Mouse (Mus musculus): ENCODE measurements at regions not wholly inside any gene's neighbourhood (a gene's known extent, or its start where the extent isn't known, plus 50 kb on each side); places are given as distances from the start of the nearest gene placed in this dataset.

DNA sequence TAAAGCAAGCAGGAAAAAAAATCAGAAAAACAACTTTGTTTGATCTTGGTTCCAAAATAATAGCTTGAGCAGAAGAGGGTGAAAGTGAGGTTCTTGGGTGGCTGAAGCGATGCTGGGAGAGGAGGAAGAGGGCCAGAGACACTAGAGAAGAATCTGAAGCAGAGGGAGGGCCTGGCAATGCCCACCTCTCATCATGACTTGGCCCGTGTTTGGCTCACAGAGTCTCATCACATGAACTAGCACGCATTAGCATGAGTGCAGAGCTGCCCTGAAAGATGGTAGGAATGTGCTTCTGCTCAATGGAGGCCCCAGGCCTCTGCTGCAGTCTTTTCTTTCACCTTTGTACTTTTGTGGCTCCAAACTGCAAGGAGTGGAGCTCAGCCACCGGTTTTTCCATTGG is 588.6 kb downstream of the Rnf144a start:
- no peak overlapping the region for H3K9ac ChIP-seq (ENCODE audit: low read depth, low read length)
- no peaks in the 10 kb centered on the region for H3K9me3 ChIP-seq (replicated peaks; ENCODE audit: control insufficient read depth, low read length)
- no peak overlapping the region for H3K4me3 ChIP-seq (ENCODE audit: low read depth, low read length)
- no peak for ATAC-seq (ENCODE audit: low read depth)
- H3K4me1 ChIP-seq (ENCODE audit: control insufficient read depth, low read depth, low read length) = no peaks in the 10 kb centered on the region
- H3K4me2 ChIP-seq (ENCODE audit: low read depth, low read length) = no peak overlapping the region
- no peaks in the 10 kb centered on the region for H3K36me3 ChIP-seq (ENCODE audit: control insufficient read depth, insufficient read depth)
- H3K27me3 ChIP-seq (ENCODE audit: control insufficient read depth, insufficient read depth, low read depth, low read length) = no peaks in the 10 kb centered on the region
- H3K27ac ChIP-seq (ENCODE audit: low read length) = no peak overlapping the region
- 49% methylated on average over 4 of the region's 4 CpGs for WGBS (ENCODE audit: insufficient replicate concordance)

- Histone ChIP-seq H3K9me3 (replicated peaks; ENCODE audit: control insufficient read depth, low read length) (no peaks in the 10 kb centered on the region), H3K4me2 (ENCODE audit: low read depth, low read length) (no peak overlapping the region), H3K27me3 (ENCODE audit: control insufficient read depth, insufficient read depth, low read depth, low read length) (no peaks in the 10 kb centered on the region), H3K4me1 (ENCODE audit: control insufficient read depth, low read depth, low read length) (no peaks in the 10 kb centered on the region), H3K27ac (ENCODE audit: low read length) (no peak overlapping the region), H3K36me3 (ENCODE audit: control insufficient read depth, insufficient read depth) (no peaks in the 10 kb centered on the region), H3K4me3 (ENCODE audit: low read depth, low read length) (no peak overlapping the region), H3K9ac (ENCODE audit: low read depth, low read length) (no peak overlapping the region)
- no peak for ATAC-seq (ENCODE audit: low read depth)
- WGBS (ENCODE audit: insufficient replicate concordance) = 36% methylated on average over 2 of the region's 2 CpGs
Measured at GRCm38 (mm10) chr12:25816248-25816647, 598.8 kb downstream of the Rnf144a start.

DNA sequence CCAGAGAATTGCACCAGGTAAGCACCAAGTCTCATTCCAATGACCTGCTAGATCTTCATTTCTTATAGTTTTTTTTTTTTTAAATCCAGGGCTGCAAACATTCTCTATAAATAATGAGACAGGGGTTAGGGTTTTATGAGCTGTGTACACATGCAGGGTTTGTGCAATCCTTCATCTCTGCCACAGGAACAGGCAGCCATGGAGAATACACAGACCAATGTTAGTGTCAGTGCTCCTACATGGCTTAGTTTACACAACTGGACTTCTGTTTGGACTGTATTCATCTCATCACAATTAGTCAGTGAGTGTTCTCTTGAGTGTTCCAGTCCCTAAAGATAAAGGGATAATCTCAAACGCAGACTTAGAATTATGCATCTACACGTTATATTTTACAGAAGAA is 620.0 kb downstream of the Rnf144a start:
- Histone ChIP-seq H3K9me3 (replicated peaks; ENCODE audit: control insufficient read depth, low read length) (no peaks in the 10 kb centered on the region), H3K4me2 (ENCODE audit: low read depth, low read length) (no peak overlapping the region), H3K4me1 (ENCODE audit: control insufficient read depth, low read depth, low read length) (no peaks in the 10 kb centered on the region), H3K27ac (ENCODE audit: low read length) (no peak overlapping the region), H3K4me3 (ENCODE audit: low read depth, low read length) (no peak overlapping the region), H3K36me3 (ENCODE audit: control insufficient read depth, insufficient read depth) (no peaks in the 10 kb centered on the region), H3K9ac (ENCODE audit: low read depth, low read length) (no peak overlapping the region), H3K27me3 (ENCODE audit: control insufficient read depth, insufficient read depth, low read depth, low read length) (no peaks in the 10 kb centered on the region)
- 55% methylated on average over 2 of the region's 2 CpGs for WGBS (ENCODE audit: insufficient replicate concordance)
- no peak for ATAC-seq (ENCODE audit: low read depth)

DNA sequence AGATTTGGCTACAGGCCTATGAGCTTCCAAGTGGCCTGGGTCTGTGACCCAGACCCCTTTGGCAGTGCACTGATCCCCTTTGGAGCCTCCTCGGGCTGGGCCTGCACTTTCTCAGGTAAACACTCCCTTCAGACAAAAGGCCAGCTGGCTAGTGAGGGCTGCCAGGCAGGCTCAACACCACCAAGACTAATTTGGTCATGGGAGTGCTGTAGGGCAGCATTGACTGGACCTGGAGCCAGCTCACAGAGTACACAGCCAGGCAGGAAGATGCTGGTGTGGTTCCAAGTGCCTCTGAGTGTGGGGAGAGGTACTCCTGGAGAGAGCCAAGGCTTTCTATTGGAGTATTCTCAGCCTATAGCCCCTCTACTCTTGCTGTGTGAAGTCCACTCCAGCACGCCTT is 620.5 kb downstream of the Rnf144a start:
- no peak overlapping the region for H3K27ac ChIP-seq (ENCODE audit: low read length)

DNA sequence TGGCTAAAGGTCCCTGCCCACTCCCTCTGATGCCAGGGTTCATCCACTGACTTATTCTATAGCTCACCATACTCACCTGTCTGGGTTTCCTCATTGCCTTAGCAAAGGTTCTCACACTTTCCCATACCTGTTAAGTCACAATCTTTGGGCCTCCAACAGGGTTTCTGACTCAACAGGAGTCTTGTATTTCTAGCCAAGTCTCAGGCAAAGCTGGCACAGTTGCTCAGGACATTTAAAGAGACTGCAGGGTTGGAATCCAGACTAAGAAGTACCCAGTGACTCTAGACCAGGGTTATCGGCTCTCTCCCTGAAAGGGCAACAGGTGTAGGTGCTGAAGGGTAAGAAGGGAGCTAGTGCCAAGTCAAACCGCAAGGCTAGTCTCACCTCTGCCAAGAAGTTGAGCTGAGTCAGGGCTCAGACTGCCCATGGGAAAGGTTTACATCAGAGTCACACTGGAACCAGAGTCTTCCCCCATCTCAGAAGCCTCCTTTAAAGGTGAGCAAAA is 622.4 kb downstream of the Rnf144a start:
- ATAC-seq (ENCODE audit: low read depth) = no peak
- H3K4me3 ChIP-seq (ENCODE audit: low read depth, low read length) = no peak overlapping the region
- H3K27ac ChIP-seq (ENCODE audit: low read length) = no peak overlapping the region
- no peaks in the 10 kb centered on the region for H3K9me3 ChIP-seq (replicated peaks; ENCODE audit: control insufficient read depth, low read length)
- no peaks in the 10 kb centered on the region for H3K36me3 ChIP-seq (ENCODE audit: control insufficient read depth, insufficient read depth)
- H3K4me1 ChIP-seq (ENCODE audit: control insufficient read depth, low read depth, low read length) = no peaks in the 10 kb centered on the region
- H3K27me3 ChIP-seq (ENCODE audit: control insufficient read depth, insufficient read depth, low read depth, low read length) = no peaks in the 10 kb centered on the region
- 67% methylated on average over 2 of the region's 2 CpGs for WGBS (ENCODE audit: insufficient replicate concordance)
- H3K9ac ChIP-seq (ENCODE audit: low read depth, low read length) = no peak overlapping the region
- H3K4me2 ChIP-seq (ENCODE audit: low read depth, low read length) = no peak overlapping the region

More for the DNA sequence above, 620.5 kb downstream of the Rnf144a start:
- Histone ChIP-seq H3K4me2 (ENCODE audit: low read depth, low read length) (no peak overlapping the region), H3K9me3 (replicated peaks; ENCODE audit: control insufficient read depth, low read length) (no peaks in the 10 kb centered on the region), H3K9ac (ENCODE audit: low read depth, low read length) (no peak overlapping the region), H3K36me3 (ENCODE audit: control insufficient read depth, insufficient read depth) (no peaks in the 10 kb centered on the region), H3K27me3 (ENCODE audit: control insufficient read depth, insufficient read depth, low read depth, low read length) (no peaks in the 10 kb centered on the region), H3K4me1 (ENCODE audit: control insufficient read depth, low read depth, low read length) (no peaks in the 10 kb centered on the region), H3K4me3 (ENCODE audit: low read depth, low read length) (no peak overlapping the region)
- WGBS (ENCODE audit: insufficient replicate concordance) = 35% methylated on average over 2 of the region's 2 CpGs
- ATAC-seq (ENCODE audit: low read depth) = no peak

- Histone ChIP-seq H3K27me3 (ENCODE audit: control insufficient read depth, insufficient read depth, low read depth, low read length) (no peaks in the 10 kb centered on the region), H3K27ac (ENCODE audit: low read length) (no peak overlapping the region)
- 65% methylated on average over 4 of the region's 4 CpGs for WGBS (ENCODE audit: insufficient replicate concordance)
Measured at GRCm38 (mm10) chr12:25790956-25791355, 624.1 kb downstream of the Rnf144a start.

DNA sequence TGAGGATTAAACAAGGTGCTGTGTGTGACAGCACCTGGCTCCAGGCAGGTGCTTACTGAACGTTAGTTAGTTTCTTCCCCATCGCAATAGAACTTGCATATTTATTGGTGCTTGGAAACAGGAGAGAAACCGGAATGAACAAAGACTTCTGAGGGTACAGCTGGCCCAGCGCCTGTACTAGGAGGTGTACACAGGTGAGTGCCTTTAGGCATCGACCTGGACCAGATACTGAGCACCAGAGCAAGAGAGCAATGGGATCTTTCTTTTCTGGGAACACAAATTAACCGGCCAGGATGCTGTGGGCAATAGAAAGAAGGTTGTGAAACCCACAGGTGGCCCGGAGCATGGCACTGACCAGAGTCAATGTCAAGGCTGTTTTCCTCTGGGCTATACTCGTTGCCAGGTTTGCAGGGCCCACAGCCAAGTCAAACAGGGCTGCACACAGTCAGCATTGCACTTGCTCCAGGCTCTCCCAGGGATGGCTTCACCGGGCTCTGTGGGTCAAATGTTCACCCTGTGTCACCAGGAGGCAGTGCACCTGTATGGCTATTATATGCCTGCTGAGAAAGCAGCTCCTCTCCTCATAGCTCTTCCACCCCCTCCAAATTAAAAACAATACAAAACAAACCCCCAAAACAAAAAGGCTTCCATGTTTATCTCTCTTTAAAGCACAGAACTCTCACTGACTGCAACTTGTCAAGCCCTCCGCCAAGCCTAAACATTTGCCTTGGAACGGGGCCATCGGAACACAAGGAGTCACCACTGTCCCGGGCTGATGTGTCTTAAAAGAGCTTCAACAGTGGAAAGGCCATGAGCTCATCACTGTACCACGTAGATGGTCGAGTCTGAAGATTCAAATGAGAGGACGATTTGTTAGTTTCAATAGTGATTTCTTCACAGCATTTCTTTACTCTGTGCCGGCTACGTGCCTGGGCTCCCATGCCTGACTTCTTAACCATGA is 629.1 kb downstream of the Rnf144a start:
- ATAC-seq (ENCODE audit: low read depth) = peak; percentile 19; the same call in 1 of the 2 replicates
- H3K4me2 ChIP-seq (ENCODE audit: low read depth, low read length) = no peak overlapping the region

More at GRCm38 (mm10) chr12:25790956-25791355, 624.1 kb downstream of the Rnf144a start:
- no peaks in the 10 kb centered on the region for H3K9me3 ChIP-seq (replicated peaks; ENCODE audit: control insufficient read depth, low read length)
- no peak overlapping the region for H3K4me3 ChIP-seq (ENCODE audit: low read depth, low read length)
- no peak overlapping the region for H3K4me2 ChIP-seq (ENCODE audit: low read depth, low read length)
- no peak overlapping the region for H3K9ac ChIP-seq (ENCODE audit: low read depth, low read length)
- H3K4me1 ChIP-seq (ENCODE audit: control insufficient read depth, low read depth, low read length) = no peaks in the 10 kb centered on the region
- H3K36me3 ChIP-seq (ENCODE audit: control insufficient read depth, insufficient read depth) = no peaks in the 10 kb centered on the region
- no peak for ATAC-seq (ENCODE audit: low read depth)

DNA sequence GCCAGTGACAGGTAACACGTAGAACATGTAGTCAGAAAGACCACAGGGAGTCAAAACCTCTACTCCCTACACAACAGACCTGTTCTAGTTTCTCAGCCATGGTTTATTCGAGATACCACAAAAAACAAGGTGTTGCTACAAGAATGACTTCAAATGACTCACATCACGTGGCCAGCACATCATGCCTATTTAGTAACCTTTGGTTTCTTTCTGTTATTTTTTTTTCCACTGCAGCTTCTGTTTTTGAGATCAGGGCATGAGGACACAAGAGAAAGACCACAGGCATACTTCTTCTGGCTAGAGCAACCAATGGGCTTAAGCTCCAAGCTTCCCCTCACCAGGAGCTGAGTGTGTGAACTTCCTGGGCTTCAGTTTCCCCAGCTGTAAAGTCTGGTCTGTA is 630.7 kb downstream of the Rnf144a start:
- Histone ChIP-seq H3K9me3 (replicated peaks; ENCODE audit: control insufficient read depth, low read length) (no peaks in the 10 kb centered on the region), H3K9ac (ENCODE audit: low read depth, low read length) (no peak overlapping the region), H3K27me3 (ENCODE audit: control insufficient read depth, insufficient read depth, low read depth, low read length) (no peaks in the 10 kb centered on the region), H3K27ac (ENCODE audit: low read length) (no peak overlapping the region), H3K36me3 (ENCODE audit: control insufficient read depth, insufficient read depth) (no peaks in the 10 kb centered on the region), H3K4me2 (ENCODE audit: low read depth, low read length) (no peak overlapping the region), H3K4me1 (ENCODE audit: control insufficient read depth, low read depth, low read length) (no peaks in the 10 kb centered on the region), H3K4me3 (ENCODE audit: low read depth, low read length) (no peak overlapping the region)
- no peak for ATAC-seq (ENCODE audit: low read depth)
- WGBS (ENCODE audit: insufficient replicate concordance) = 46% methylated on average over 3 of the region's 3 CpGs

More for the DNA sequence above, 629.1 kb downstream of the Rnf144a start:
- WGBS (ENCODE audit: insufficient replicate concordance) = 61% methylated on average over 18 of the region's 18 CpGs
- Histone ChIP-seq H3K4me1 (ENCODE audit: control insufficient read depth, low read depth, low read length) (no peaks in the 10 kb centered on the region), H3K4me3 (ENCODE audit: low read depth, low read length) (no peak overlapping the region), H3K9me3 (replicated peaks; ENCODE audit: control insufficient read depth, low read length) (no peaks in the 10 kb centered on the region), H3K27ac (ENCODE audit: low read length) (no peak overlapping the region), H3K27me3 (ENCODE audit: control insufficient read depth, insufficient read depth, low read depth, low read length) (no peaks in the 10 kb centered on the region), H3K36me3 (ENCODE audit: control insufficient read depth, insufficient read depth) (no peaks in the 10 kb centered on the region), H3K9ac (ENCODE audit: low read depth, low read length) (no peak overlapping the region)
